Mouse (Mus musculus) spleen, adult 12 weeks (tissue): ENCODE data around the gene Chrnb2.
A peak's percentile ranks its signal among the peaks of the same experiment; 100 is the strongest.

Source experiments
- DNase-seq: peaks from one replicate; pipeline ENCODE4 v3.0.0; 2022; ENCODE audit warnings: low spot score

Gene Chrnb2

DNA sequence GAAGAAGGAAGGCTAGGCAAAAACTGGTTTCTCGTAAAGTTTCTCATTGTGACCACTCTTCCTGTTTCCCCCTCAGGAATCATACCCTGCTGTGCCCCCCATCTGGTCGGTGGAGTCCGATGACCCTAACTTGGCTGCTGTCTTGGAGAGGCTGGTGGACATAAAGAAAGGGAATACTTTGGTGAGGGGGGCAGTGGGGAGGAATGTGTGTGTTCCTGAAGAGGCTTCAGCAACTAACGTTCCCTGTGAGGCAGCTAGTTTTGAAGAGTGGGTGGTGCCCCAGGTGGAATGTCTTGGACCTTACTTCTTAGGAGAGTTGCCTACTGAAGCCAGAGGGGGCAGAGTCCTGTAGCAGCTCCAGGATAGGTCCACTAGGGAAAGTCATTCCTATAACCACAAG is 11.6 kb upstream of the Chrnb2 start:
- DNase-seq, result no peak

DNA sequence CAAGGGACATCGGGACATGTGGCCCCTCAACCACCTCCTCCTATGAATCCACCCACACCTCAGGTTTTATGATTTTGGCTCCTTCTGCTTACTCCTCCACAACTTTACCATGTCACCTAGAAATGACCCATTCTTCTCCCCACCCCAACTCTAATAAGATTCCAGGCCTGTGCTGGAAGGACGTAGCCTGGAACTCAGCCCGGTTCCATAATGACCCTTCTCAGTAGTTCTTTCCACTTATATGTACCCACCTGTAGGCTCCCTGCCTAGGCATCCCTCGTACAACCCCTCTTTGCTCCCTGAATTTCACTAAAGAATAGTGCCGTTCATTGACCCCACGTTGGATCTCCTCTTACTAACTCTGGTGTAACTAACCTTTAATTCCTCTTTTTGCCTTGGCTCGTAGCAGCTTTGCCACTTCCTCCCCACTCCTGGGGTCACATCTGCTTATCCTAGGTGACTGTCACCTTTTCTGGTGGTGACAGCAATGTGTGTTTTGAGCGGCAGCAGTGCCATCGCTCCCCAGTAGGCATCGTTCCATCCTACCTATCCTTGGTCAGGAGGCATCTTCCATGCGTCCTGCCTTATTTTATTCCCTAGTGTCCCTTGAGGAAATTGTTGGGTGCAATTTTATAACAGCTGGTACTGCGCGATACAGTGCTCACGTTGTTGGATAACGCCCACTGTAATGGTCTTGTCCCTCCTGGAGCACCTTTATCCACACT is 10.0 kb upstream of the Chrnb2 start:
- DNase-seq, result no peak

DNA sequence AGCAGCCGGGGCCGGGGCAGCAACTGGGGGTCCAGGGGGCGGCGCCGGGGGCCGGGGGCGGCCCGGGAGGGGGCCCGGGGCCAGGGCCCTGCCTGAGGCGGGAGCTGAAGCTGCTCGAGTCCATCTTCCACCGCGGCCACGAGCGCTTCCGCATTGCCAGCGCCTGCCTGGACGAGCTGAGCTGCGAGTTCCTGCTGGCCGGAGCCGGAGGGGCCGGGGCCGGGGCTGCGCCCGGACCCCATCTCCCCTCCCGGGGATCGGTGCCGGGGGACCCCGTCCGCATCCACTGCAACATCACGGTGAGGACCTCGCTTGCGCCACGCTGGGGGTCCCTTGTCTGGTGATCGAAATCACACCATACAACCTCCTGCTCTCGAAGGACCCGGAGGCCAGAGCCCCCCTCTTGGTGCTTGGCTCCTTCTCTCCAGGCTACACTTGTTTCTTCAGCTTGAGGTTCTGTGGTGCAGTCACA is 9.3 kb upstream of the Chrnb2 start:
- DNase-seq, result no peak

DNA sequence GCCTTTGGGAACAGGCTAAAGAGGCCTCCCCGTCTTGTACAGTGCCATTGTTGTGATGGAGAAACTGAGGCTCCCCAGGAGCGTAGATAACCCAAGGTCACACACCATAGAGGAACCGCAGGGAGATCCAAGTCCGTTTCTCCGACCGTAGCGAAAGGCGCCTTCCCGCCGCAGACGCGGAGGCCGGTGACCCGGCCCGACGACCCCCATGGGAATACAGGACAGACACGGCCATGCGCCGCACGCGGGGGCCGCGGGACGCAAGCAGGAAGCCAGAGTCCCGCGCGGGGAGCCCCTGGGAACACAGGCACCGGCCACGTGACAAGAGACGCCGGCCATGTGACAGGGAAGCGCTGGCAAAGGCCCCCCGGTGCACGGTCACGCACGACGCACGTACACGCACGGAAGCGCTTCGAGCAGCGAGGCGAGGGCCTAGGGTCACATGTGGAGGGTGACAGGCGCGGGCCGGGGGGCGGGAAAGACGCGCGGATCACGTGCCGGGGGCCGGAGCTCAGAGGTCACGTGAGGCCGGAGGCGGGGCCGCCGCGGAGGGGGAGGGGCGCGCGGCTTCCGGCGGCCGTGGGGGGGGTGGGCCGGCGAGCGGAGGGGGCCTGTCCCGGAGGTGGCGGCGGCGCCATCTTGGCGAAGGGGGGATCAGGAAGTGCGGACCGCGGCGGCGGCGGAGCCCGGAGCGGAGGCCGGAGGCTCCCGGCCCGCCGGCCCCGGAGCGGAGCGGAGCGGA is 8.7 kb upstream of the Chrnb2 start, which contains the start of gene Ube2q1:
Gene Ube2q1, plus strand, starts transcription at position 649 of the 742 bp plus-strand sequence.
- DNase-seq, result peak; percentile 84

DNA sequence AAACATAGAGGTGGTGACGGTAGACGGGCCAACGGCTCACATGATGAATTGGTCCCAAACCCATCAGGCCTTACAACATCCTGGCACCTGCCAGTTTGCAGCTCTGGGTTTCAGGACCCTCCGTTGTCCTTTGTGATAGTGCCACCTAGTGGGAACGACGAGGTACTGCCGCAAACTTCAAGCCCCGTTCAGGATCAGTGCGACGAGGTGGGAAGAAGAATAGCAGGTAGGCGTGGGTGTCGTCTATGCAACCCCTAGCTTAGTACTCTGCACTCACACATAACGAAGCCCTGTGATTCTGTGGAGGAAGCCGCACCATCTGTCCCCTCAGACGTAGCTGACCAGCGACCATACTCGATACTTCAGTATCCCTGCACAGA is 8.1 kb upstream of the Chrnb2 start:
- peak; percentile 74 for DNase-seq

DNA sequence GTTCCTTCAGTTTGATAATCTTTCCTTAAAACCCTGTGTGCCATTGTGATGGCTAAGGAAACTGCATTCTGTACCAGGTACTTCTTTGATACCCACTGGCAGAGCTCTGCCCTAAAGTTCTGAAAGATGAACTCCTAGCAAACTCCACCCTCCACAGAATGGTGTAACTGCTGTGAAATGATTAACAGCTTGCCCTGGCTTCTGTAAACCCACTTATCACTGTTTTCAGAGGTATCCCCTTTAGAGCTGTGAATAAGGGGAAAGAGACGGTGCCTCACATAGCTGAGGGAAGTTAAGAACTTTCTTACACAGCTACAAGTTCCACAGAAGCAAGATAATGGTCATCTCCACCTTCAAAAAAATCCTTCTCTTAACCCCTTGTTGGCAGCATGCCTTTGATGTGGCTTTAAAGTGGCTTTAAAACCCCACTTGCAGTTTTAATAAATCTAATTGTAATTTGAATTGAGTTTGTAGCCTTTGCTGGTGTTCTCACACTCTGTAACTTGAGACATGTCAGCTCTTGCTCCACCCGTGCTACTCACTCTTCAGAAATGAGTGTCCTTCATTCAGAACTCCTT is 6.1 kb upstream of the Chrnb2 start:
- DNase-seq, result no peak

DNA sequence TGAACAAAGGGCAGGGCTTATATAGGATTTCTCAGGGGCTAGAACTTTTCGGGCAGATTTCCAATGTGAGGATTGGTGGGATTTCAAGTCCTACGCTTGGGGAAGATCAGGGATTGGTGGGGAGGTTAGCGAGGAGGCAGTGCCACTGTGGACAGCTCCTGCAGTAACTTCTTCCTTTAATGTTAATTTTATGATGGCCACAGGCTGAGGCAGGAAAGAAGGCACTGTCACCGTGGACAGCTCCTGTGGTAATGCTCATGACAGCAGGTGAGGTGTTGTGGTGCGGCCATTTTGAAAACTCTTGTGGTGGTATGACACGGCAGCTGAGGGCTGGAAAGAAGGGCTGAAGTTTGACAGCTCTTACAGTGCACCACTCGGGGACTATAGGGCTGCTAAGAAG is 5.2 kb upstream of the Chrnb2 start:
- DNase-seq, result no peak

DNA sequence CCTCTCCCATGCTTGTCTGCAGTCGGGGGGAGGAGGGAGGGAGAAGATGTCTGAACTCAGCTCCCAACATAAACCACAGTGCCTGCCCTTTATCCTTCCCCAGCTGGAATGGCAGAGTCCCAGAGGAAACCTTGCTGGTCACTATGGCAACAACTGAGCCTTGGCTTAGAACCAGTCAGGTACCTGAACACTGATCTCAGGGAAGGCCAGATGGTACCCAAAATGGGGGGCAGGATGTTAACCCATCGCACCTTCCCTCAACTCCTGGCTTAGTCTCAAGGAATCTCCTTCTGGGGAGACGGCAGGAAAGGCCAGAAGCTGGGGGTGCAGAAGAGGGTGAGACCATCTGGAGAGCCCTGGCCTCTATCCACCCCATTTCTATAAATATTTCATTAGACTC is 4.6 kb downstream of the Chrnb2 start:
- no peak for DNase-seq

DNA sequence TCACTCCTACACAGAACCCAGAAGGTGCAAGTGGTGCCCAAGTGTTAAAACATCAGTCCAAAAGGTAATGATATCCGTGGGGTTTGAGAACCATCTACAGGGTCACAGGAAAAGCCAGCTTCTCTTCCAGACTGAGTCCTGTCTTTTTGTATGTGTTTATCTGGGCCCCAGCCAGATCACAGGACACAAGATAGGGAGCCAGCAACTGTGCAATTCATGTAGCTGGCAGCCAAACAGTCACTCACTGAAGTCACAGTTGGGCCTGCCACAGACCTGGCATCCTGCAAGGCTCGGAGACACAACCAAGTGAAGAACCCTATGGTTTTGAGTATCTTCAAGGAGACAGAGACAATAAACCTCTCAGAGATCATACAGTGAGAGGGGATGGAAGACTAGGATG is 6.6 kb downstream of the Chrnb2 start:
- DNase-seq, result no peak

DNA sequence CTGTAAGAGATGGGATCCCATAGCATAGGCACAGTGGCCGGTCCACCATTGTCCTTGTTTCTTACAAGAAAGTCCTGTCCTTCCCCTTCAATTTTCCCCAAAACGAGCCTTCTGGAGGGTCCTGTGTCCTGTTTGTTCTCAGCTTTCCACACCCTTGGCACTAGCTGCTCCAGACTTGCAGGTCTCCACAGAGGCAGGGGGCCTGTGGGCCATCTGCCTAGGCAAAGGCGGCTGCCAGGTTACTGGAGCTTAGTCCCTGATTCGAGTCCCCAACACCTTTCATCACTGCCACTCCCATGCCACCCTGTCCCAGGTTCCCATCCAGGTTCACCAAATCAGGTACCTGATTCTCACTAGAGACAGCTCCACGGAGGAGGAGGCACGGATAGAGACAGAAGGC is 9.1 kb downstream of the Chrnb2 start:
- no peak for DNase-seq

DNA sequence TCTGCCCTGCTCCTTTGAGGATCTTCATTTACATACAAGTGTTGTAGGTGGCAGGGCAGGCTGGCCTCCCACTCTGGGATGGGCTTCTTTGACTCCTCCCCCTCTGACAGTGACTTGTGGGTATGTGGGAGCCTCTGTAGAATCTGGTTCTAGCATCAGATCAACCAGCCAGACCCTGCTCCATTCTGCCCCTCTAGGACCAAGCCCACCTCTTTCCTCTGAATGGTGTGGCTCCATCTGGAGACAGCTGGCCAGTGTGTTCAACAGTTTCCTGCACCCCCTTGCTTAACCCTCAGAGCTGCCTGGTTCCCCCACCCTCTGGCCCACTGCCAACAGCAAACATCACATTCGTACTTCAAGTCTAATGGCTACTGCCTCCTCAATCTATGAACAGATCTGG is 12.1 kb downstream of the Chrnb2 start:
- no peak for DNase-seq

DNA sequence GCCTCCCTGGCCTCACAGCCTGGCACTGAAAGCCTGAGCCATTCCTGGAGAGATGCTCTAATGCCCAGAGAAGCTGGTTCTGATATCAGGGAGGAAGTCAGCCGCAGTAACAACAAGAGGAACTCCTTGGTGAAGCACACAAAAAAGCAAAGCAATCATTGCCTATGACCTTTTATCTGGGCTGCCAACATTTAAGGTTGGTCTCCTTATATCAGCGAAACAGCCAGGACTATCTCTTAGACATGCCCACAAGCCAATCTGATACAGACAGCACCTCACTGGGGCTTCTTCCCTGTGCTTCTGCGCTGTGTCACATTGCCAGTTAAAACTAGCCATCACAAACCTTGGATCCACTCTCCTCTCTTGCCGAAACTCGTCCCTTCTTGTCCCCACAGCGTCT is 25.9 kb downstream of the Chrnb2 start:
- no peak for DNase-seq

DNA sequence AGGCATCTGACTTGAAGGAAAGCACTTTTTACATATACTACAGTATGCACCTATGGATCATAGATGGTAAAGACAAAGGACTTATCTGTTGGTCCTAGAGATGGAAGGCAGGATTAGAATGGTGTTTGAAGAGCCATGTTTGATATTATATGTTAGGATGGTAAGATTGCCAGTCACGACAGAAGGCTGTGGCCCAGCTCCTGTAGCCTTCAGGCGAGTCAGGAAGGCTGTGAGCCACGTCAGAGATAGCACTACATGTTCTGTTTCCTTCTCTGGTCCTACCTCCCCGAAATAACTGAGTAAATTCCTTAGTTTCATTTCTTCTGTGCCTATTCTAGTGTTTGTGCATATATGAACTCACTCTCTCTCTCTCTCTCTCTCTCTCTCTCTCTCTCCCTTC is 32.3 kb downstream of the Chrnb2 start:
- no peak for DNase-seq

DNA sequence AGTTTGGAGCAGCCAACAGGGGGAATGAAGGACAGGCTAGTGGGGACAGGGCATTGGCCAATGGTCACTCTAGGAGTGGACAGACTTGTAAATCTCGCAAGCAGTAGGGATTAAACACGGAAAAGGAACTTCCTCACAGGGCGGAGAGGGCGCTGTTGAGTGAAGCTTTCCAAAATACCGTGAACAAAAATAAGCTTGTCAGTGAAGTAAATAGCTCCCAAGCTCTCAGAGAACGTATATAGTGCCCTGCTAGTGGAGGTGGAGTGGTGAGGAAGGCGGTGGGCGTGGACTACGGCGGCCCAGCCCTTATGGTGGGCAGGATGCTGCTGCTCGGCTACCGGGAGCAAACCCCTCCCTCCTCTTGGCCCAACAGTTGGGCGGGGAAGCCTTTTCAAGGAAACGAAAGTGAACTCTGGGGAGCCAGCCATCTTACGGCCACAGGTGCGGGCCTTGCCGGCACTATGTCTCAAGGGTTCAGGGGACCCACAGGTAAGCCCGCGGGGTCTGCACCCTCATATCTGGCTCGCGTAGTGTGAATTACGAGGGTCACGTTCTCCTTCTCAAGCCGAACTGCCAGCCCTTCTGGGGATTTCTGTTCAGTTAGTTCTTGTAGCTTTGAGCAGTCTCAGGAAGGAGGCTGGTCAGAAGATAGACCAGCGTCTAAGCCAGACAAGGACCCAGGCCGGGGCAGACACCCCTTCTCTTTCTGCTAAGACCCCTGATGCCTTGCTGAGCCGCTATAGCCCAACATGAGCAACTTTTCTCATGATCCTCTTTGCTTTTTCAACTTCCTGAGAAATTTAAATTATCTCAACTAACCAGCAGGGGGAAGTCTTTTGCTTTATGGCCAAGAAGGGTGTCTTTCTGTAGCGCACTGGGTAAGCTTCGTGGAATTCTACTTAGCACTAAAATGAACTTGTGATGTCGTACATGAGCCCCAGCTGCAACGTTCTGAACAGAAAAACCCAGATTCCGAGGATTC is 33.8 kb downstream of the Chrnb2 start:
- peak; percentile 84 for DNase-seq

DNA sequence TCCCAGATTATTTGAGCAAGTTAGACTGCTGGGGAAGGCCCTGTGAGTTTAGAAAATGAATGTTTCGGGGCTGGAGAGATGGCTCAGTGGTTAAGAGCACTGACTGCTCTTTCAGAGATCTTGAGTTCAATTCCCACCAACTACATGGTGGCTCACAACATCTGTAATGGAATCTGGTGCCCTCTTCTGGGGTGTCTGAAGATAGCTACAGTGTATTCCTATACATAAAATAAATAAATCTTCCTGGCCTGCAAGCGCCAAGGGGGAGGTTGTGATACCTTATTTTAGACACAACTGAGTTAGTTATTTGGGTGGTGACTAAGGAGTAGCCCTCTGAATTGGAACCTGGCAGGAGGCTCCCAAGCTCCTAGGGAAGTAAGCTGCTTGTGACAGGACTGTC is 35.6 kb downstream of the Chrnb2 start:
- DNase-seq, result no peak

DNA sequence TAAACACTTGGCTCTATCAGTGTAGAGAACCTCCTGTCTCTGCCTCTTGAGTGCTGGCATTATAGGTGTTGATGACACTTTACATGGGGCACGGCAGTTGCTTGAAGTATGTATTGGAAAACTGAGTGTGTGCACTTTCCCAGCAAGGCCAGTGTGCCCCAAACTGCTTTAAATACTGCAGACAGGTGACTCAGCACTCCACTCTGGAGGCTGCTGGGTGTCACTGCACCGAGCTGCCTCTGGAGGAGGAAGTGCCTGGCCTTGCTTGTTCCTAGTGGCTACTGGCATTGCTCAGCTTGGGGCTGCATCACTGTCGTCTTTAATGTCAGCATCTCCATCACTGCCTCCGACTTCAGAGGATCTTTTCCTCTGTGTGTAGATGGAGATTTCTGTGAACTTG is 37.4 kb downstream of the Chrnb2 start:
- peak; percentile 18 for DNase-seq

DNA sequence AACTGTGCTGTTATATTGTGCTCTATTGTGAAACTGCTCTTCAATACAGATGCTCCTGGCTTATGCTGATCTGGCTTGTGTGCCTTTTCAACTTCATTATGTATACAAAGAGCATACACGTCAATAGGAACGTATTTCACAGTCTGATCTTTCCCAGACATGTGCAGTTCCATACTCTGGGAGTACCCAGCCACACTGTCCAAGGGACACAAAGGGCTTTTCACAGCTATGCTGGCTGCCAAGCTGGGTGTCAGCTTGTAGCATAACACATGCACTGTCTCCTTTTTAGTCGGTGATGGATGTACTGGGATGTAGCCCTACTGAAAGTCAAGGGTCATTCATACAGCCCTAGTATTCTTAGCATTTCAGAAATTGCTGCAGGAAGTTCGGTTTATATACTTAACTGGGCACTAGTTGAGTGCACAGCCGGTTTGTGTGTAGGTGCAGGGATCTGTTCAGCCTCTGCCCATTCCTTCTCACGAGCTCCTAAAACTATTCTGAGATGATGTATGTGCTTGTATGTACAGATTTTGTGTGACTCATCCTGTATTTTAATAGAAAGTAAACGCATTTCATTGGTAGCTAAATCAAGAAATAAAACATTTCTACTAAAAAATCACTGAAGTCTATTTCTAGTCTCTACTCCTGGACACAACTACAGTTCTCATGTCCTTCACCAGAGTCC is 40.9 kb downstream of the Chrnb2 start:
- DNase-seq, result no peak

DNA sequence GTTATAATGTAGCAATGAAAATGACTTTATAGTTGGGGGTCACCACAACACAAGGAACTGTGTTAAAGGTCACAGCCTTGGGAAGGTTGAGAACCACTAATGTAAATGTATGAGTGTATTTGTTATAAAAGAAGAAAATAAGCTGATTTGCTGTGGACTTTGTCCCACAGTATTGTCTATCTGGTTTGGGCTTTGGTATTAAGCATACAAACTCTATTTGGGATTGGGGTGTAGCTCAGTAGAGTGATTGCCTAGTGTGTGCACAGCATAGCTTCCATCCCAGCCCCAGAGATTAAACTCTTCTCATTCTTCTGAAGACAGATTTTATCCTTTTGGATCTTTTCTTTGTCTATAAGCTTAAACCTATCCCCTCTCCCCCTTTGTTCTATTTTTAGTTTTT is 42.4 kb downstream of the Chrnb2 start:
- DNase-seq, result no peak

DNA sequence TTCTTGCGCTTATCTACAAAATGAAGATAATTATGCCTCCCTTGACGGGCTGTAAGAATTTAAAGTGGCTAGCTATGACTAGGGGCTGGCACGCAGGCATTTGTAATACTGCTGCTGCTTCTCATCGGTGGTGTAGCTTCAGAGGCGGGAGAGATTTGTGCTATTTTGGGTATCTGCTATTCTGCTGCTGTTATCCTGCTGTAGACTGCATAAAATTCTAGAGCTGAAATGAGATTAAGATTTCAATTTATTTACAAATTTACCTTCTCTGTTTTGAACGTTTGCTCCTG is 48.5 kb downstream of the Chrnb2 start:
- DNase-seq, result no peak

DNA sequence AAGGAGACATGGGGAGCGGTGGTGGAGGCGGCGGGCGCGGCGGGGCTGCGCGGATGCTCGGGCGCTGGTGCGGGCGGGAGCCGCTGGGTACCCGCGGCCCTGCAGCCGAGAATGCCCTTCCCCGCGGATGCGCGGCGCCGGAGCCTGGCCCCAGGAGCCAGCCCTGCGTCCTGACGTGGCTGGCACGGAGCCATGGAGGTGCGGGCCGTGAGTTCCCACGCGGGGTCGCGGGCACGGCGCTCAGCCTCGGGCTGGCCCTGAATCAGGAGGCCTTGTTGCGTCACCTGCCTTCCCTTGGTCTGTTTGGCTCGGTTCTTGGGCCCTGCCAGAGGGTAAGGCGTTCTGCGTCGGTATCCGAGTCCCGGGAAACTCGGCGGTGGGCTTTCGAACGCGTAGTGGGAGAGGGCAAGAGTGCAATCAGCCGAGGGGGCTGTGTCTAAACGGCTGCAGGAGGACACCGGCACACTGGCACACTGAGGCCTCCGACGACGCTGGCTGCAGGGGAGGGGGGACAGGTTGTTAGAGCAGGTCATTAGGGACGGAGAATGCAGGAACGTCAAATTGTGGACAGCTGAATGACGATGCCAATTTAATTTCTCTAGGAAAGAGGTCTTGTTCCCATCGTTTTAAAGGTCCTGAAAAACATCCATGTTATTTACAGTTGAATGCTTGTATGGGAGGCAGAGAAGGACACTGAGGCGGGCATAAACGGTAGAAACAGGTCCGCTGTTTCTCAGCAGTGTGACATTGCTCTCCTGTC is 49.0 kb downstream of the Chrnb2 start:
- DNase-seq, result peak; percentile 15
